Mouse (Mus musculus) ES-Bruce4 (cell line): ENCODE measurements around the gene Mdm2.

Experiments used
- CTCF ChIP-seq: IDR thresholded peaks from one replicate; pipeline ENCODE4 v1.8.1; 2011; ENCODE audit warnings: low read depth, low read length
- EP300 ChIP-seq: IDR thresholded peaks from 2 replicates; pipeline ENCODE4 v1.6.1; 2011; ENCODE audit warnings: low read depth, low read length; ENCODE audit not compliant: insufficient read depth
- POLR2A ChIP-seq: IDR thresholded peaks from one replicate; pipeline ENCODE4 v1.8.1; 2011; ENCODE audit warnings: low read length; ENCODE audit not compliant: insufficient read depth

DNA sequence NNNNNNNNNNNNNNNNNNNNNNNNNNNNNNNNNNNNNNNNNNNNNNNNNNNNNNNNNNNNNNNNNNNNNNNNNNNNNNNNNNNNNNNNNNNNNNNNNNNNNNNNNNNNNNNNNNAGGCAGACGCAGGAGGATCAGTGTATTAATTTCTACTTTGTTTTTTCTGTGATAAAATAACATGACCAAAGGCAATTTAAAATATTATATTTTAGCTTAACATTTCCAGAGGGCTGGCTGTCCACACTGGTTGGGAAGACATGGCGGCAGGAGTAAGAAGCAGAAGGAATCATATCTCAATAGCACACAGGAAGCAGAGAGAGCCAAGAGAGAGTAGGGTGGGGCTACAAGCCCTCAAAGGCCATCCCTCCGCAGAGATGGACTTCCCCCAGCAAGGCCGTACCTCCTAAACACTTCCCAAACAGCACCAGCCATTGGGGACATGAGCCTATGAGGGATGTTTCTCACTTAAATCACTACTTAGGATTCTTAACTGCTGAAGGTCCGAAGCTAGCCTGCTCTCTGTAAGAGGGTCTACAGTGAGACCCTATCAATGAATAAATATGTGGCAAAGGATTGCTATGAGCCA is 13.7 kb upstream of the Mdm2 start:
- TF ChIP-seq POLR2A (no peak), CTCF (no peak), EP300 (no peak)
